Mouse (Mus musculus) E14TG2a.4 (cell line): ENCODE results near the gene Gps2.
"Not testable (repeated sequence)": the region's sequence is repeated elsewhere in the genome, so short reads cannot be mapped to it uniquely, and the experiment has no call there.

Source experiments
- H3K27me3 ChIP-seq: 2 replicates; pipeline ENCODE4 v1.6.1; 2014; ENCODE audit warnings: low read length, control low read depth; ENCODE audit not compliant: insufficient read depth
- H3K36me3 ChIP-seq: 2 replicates; pipeline ENCODE4 v1.6.1; 2014; ENCODE audit warnings: low read length, control low read depth; ENCODE audit not compliant: insufficient read depth
- H3K4me1 ChIP-seq: replicated peaks from 2 replicates; pipeline ENCODE4 v1.6.1; 2014; ENCODE audit warnings: low read depth, low read length, control low read depth
- H3K4me3 ChIP-seq: replicated peaks from 2 replicates; pipeline ENCODE4 v1.5.1; 2014; ENCODE audit warnings: mild to moderate bottlenecking, low read length
- H3K9me3 ChIP-seq: 2 replicates; pipeline ENCODE4 v1.6.1; 2014; ENCODE audit warnings: low read length, control low read depth
- CTCF ChIP-seq: conservative IDR thresholded peaks from 2 replicates; pipeline ENCODE4 v1.5.1; 2014; ENCODE audit warnings: low read length
- NANOG ChIP-seq: IDR thresholded peaks from 2 replicates; pipeline ENCODE4 v1.6.1; 2014; ENCODE audit warnings: borderline replicate concordance, low read length, mixed read lengths
- POU5F1 ChIP-seq: IDR thresholded peaks from 2 replicates; pipeline ENCODE4 v1.6.1; 2014; ENCODE audit warnings: low read length, borderline replicate concordance

Gene Gps2

GRCm38 (mm10) chr11:69922796-69923195 is 9.1 kb downstream of the Gps2 start:
- H3K36me3 ChIP-seq = peaks cover 25% of the 10 kb centered on the region
- H3K9me3 ChIP-seq = no peaks in the 10 kb centered on the region
- no peaks in the 10 kb centered on the region for H3K27me3 ChIP-seq
- no peak for TF ChIP-seq POU5F1
- no peak for TF ChIP-seq CTCF
- peaks cover 33% of the 10 kb centered on the region for H3K4me1 ChIP-seq
- peak overlapping the region; percentile 82 for H3K4me3 ChIP-seq

- Histone ChIP-seq H3K27me3 (no peaks in the 10 kb centered on the region), H3K9me3 (no peaks in the 10 kb centered on the region), H3K4me3 (no peak overlapping the region), H3K4me1 (peaks cover 15% of the 10 kb centered on the region), H3K36me3 (no peaks in the 10 kb centered on the region)
- TF ChIP-seq CTCF = no peak
- no peak for TF ChIP-seq POU5F1
- TF ChIP-seq NANOG = no peak
Measured at GRCm38 (mm10) chr11:69927501-69927900, 13.8 kb downstream of the Gps2 start.

- H3K4me3 ChIP-seq = no peak overlapping the region
- peaks cover 5% of the 10 kb centered on the region for H3K27me3 ChIP-seq
- no peaks in the 10 kb centered on the region for H3K9me3 ChIP-seq
- peaks cover 13% of the 10 kb centered on the region for H3K4me1 ChIP-seq
- TF ChIP-seq POU5F1 (no peak), NANOG (no peak), CTCF (no peak)
- H3K36me3 ChIP-seq = no peaks in the 10 kb centered on the region
Measured at GRCm38 (mm10) chr11:69929712-69930111, 16.0 kb downstream of the Gps2 start.

- not testable (repeated sequence) for H3K4me3 ChIP-seq, H3K9me3 ChIP-seq, H3K27me3 ChIP-seq, H3K36me3 ChIP-seq
- peaks cover 17% of the 10 kb centered on the region for H3K4me1 ChIP-seq
Measured at GRCm38 (mm10) chr11:69930176-69930575, 16.5 kb downstream of the Gps2 start.

- Histone ChIP-seq H3K36me3 (no peaks in the 10 kb centered on the region), H3K4me3 (no peak overlapping the region), H3K27me3 (peaks cover 13% of the 10 kb centered on the region), H3K9me3 (no peaks in the 10 kb centered on the region), H3K4me1 (peaks cover 17% of the 10 kb centered on the region)
- TF ChIP-seq POU5F1 = no peak
- TF ChIP-seq NANOG = no peak
- no peak for TF ChIP-seq CTCF
Measured at GRCm38 (mm10) chr11:69930967-69931537, 17.4 kb downstream of the Gps2 start.

GRCm38 (mm10) chr11:69931769-69932168 is 18.1 kb downstream of the Gps2 start:
- H3K4me1 ChIP-seq = peaks cover 23% of the 10 kb centered on the region
- H3K27me3 ChIP-seq = peaks cover 21% of the 10 kb centered on the region
- H3K36me3 ChIP-seq = no peaks in the 10 kb centered on the region
- TF ChIP-seq POU5F1 (no peak), CTCF (no peak), NANOG (no peak)
- H3K9me3 ChIP-seq = no peaks in the 10 kb centered on the region
- no peak overlapping the region for H3K4me3 ChIP-seq

GRCm38 (mm10) chr11:69932254-69932653 is 18.6 kb downstream of the Gps2 start:
- H3K9me3 ChIP-seq = no peaks in the 10 kb centered on the region
- H3K36me3 ChIP-seq = no peaks in the 10 kb centered on the region
- peaks cover 25% of the 10 kb centered on the region for H3K27me3 ChIP-seq
- H3K4me3 ChIP-seq = no peak overlapping the region
- H3K4me1 ChIP-seq = peaks cover 28% of the 10 kb centered on the region
- no peak for TF ChIP-seq POU5F1
- peak; percentile 81 for TF ChIP-seq CTCF
- TF ChIP-seq NANOG = no peak

- Histone ChIP-seq H3K4me3 (no peak overlapping the region), H3K9me3 (no peaks in the 10 kb centered on the region), H3K4me1 (peaks cover 35% of the 10 kb centered on the region), H3K36me3 (no peaks in the 10 kb centered on the region), H3K27me3 (peaks cover 33% of the 10 kb centered on the region)
- TF ChIP-seq POU5F1 (no peak), NANOG (no peak), CTCF (no peak)
Measured at GRCm38 (mm10) chr11:69933066-69933465, 19.4 kb downstream of the Gps2 start.

GRCm38 (mm10) chr11:69934169-69934568 is 20.5 kb downstream of the Gps2 start:
- H3K9me3 ChIP-seq = no peaks in the 10 kb centered on the region
- H3K36me3 ChIP-seq = no peaks in the 10 kb centered on the region
- H3K4me3 ChIP-seq = 0 out of 2 replicates have a peak overlapping the region, but pooled peaks have one; percentile 5
- TF ChIP-seq POU5F1 (no peak), NANOG (no peak), CTCF (peak; percentile 59)
- peaks cover 41% of the 10 kb centered on the region for H3K27me3 ChIP-seq
- peaks cover 41% of the 10 kb centered on the region for H3K4me1 ChIP-seq

- H3K27me3 ChIP-seq = peaks cover 46% of the 10 kb centered on the region
Measured at GRCm38 (mm10) chr11:69934681-69935080, 21.0 kb downstream of the Gps2 start.

More at GRCm38 (mm10) chr11:69934681-69935080, 21.0 kb downstream of the Gps2 start:
- Histone ChIP-seq H3K4me3 (peak overlapping the region; percentile 80; the same call in 1 of the 2 replicates), H3K4me1 (peaks cover 46% of the 10 kb centered on the region), H3K36me3 (no peaks in the 10 kb centered on the region), H3K9me3 (no peaks in the 10 kb centered on the region)
- no peak for TF ChIP-seq NANOG
- TF ChIP-seq POU5F1 = no peak
